Mouse (Mus musculus): ENCODE data around the gene Rnf208.

The Rnf208 gene

GRCm38 (mm10) chr2:25224766-25225752 is 17.0 kb upstream of the Rnf208 start:
- peak; percentile 100 for DNase-seq (ENCODE audit: low spot score)

DNA sequence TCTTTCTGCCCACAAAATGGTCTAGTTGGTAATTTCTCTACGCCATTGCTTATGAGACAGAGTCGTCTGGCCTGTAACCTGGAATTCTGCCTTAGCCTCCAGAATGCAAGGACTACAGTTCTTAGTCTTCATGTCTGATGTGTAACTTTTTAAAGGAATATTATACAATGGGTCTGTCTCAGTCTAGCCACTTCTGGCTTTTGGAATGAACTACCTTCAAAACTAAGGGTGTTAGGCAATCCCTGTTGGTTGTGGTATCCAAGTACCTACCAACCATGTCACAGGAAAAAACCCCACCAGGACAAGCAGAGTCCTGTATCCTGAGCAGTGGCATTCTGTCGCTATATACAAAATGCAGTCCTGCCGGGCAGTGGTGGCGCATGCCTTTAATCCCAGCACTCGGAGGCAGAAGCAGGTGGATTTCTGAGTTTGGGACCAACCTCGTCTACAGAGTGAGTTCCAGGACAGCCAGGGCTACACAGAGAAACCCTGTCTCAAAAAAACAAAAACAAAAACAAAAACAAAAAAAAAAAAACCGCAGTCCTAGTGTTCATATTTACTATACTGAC is 16.2 kb upstream of the Rnf208 start:
- no peak for DNase-seq (ENCODE audit: low spot score)

DNA sequence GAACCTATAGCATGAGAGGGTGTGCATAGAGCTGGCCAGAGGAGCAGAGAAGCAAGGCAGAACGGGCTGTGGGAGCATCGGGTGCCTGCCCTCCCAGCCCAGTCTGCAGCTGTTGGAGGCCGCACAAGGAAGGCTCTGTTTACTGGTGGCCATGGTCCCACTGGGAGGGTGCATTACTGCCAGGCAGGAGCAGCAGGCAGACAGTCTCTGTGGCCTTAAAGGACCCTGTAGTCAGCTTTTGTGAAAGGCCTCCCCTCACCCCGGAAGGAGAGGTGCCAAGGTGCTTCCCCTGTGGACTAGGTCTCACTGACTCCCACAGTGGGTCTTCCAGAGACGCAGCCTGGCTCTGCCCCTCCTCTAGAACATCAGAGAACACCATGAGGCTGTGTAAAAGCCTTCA is 15.2 kb upstream of the Rnf208 start:
- peak; percentile 26 for DNase-seq (ENCODE audit: low spot score)

GRCm38 (mm10) chr2:25227406-25227805 is 14.6 kb upstream of the Rnf208 start:
- DNase-seq (ENCODE audit: low spot score): no peak

GRCm38 (mm10) chr2:25228431-25228889 is 13.6 kb upstream of the Rnf208 start:
- DNase-seq (ENCODE audit: low spot score): peak; percentile 79

GRCm38 (mm10) chr2:25228995-25229530 is 13.0 kb upstream of the Rnf208 start:
- no peak for DNase-seq (ENCODE audit: low spot score)

DNA sequence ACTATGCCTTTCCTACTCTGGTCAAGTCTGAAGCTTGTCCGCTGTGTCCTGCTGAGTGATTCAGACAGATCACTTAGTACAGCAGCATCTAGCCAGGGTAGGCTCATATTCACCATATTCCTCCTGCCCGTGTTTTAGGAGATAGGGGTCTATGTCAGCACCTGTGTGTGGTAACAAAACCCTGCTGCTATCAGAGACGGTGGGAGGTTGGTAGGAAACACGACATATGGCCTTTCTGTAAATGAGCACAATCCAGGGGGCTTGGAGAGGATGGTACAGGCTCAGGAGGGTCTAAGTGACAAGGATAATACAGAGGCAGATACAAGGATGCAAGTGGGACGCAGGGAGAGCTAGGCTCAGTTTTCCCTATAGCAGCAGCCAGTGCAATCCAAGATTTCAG is 12.5 kb upstream of the Rnf208 start:
- DNase-seq (ENCODE audit: low spot score): no peak

- DNase-seq (ENCODE audit: low spot score): no peak
Measured at GRCm38 (mm10) chr2:25230581-25230980, 11.5 kb upstream of the Rnf208 start.

GRCm38 (mm10) chr2:25231038-25231437 is 11.0 kb upstream of the Rnf208 start:
- no peak for DNase-seq (ENCODE audit: low spot score)

- no peak for DNase-seq (ENCODE audit: low spot score)
Measured at GRCm38 (mm10) chr2:25233421-25233820, 8.6 kb upstream of the Rnf208 start.

GRCm38 (mm10) chr2:25234050-25234449 is 8.0 kb upstream of the Rnf208 start, which contains the start of gene Slc34a3:
Slc34a3 (minus strand) TSS chr2:25234364.
- DNase-seq (ENCODE audit: low spot score): no peak

DNA sequence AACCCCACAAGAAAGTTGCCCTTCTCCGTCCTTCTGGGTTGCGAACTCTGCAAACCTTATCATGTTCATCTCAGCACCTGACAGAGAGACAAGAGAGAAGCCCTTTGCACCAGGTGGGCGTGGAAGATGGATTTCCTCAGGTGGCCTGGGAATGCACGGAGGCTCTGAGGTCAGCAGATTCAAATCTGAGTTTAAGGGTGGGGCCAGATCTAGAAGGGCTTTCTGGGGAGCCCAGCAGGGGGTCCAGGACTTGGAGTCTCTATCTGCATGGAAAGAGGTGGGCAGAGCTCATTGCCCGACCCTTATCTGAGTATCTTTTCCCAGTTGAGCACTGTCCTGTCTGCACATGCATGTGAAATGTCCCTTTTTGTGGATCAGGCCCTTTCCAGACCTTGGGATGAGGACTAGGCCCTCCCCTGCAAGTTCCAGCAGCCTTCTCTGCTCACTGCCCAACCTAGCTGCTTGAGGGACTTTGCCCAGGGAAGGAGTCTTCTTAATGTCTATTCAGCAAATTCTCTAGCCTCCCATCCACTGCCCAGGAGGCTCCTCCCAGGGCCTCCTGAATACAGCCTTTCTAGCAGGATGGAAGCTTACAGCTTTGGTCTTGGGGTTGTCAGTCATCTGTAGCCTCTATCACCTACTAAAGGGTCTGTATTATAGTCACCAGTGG is 7.4 kb upstream of the Rnf208 start:
- DNase-seq (ENCODE audit: low spot score): no peak

DNA sequence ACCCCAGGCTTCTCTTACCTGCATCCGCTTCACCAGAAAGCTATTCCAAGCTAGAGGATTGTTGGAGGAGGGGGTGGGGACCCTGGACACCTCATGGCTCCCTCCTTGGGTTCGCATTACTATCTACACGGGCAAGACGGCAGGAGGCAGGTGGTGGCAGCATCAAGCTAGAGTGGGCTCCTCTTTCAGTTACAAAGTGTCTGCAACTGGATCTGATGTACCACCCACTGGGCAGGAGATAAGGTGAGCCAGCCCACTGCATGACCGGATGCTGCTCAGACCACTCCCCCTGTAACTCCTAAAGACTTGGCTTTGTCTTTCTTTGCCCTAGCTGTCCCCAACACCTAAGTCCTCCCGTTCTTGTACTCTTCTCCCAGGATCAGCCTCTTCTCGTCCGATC is 5.4 kb upstream of the Rnf208 start, which contains the start of gene Rnf224:
Rnf224 (minus strand) TSS at position 174 of the 400 bp plus-strand sequence.
- DNase-seq (ENCODE audit: low spot score): no peak

- DNase-seq (ENCODE audit: low spot score): no peak
Measured at GRCm38 (mm10) chr2:25237522-25237921, 4.5 kb upstream of the Rnf208 start.

GRCm38 (mm10) chr2:25238106-25238505 is 3.9 kb upstream of the Rnf208 start:
- no peak for DNase-seq (ENCODE audit: low spot score)

GRCm38 (mm10) chr2:25239766-25240165 is 2.3 kb upstream of the Rnf208 start:
- DNase-seq (ENCODE audit: low spot score): no peak

DNA sequence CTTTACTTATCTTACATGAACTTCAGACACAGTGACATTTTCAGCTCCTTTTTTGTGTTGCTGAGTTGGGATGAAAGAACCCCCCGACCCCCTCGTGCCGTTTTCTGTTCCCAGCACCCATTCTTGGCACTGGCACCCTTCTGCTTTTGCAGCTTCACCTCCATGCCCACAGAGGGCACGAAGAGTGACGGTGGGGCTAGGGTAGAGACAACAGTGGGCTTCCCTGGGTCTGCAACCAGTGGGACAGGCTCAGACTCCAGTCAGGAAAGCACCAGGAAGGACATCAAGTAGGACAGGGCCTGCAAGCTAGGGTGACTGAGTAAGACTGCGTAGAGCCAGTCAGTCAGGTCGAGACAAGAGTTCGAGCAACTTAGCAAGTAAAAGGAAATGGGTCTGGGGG is 1.7 kb upstream of the Rnf208 start:
- DNase-seq (ENCODE audit: low spot score): no peak

- no peak for DNase-seq (ENCODE audit: low spot score)
Measured at GRCm38 (mm10) chr2:25240723-25241437, 1.2 kb upstream of the Rnf208 start.

DNA sequence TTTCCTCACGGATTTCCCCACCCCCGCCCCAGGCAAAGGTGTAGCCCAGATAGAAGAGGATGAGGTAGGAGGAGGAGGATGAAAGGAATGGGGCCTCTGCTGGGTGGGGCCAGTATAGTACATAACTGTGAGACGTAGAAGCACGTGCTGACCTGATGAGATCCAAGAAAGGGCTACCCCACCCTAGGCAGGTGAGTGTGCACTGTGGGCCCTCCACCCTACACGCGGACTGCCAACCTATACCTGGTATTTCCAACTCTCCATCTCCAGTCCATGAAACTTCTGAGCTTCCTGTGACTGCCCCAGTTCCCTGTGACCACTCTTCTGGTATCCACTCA is 648 bp upstream of the Rnf208 start:
- no peak for DNase-seq (ENCODE audit: low spot score)

DNA sequence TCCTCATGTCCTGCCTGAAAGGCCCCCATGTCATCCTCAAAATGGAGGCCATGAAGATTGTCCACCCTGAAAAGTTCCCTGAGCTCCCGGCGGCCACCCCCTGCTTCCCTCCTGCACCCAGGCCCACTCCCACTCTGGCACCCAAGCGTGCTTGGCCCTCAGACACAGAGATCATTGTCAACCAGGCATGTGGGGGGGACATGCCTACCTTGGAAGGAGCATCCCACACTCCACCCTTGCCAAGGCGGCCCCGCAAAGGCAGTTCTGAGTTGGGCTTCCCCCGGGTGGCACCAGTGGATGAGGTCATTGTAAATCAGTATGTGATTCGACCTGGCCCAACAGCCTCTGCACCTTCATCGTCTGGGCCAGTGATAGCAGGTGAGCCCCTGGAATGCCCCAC is 1.3 kb downstream of the Rnf208 start:
- DNase-seq (ENCODE audit: low spot score): no peak

GRCm38 (mm10) chr2:25244144-25244543 is 2.1 kb downstream of the Rnf208 start:
- DNase-seq (ENCODE audit: low spot score): no peak

Measured in layer of hippocampus, adult 9-10 months (tissue).